Mouse (Mus musculus): ENCODE results near the gene Rpl37a.

The Rpl37a gene

DNA sequence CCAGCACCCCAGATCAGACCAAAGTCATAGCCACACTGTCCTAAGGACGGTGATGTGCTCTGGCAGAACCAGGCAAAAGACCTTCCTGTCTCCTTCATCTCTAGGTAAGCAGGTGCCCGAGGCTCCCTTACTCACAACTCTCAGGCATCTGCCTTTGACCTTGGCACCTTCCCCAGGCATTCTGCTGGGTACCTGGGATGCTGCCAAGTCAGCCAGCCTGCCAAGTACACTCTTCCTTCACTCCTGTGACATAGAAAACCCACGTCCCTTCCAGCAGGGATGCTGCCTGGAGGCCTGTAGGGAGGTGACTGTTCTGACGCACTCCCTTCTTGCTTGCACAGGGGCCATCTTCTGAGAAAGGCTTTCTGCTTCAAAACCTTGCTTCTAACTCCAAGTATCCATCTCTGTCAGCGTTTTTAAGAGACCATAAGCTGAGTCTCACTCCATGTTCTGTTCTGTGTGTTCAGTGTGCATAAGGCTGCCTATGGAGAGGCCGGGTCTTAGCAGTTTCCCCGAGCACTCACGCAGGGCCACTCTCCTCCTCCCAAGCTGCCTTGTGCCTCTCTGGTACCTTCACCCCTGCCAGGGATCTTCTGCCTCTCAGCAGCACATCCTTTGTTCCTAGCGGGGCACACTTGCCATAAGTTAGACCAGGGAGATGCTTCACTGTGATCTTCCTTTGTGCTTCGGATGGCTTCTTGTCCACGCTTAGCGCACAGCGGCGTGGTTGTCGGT, 28.0 kb downstream of the Rpl37a start:
- peak; percentile 31 for DNase-seq

DNA sequence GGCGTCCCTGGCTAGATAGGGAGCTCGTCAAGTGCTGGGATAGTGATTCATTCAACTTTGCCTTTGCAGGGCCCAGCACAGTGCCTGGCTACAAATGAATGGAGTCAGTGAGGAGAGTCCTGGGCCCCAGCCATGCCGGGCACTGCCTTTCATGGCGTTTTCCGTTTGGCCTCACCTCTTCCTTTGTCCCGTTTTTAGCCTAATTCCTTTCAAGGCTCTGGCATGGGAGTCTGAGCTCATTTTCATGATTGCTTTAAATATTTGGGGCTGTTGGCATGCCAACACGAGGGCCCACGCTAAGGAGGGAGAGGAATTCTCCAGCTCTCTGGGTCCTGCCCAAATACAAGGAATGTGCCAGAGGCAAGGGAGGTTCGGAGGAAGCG, 28.6 kb downstream of the Rpl37a start:
- DNase-seq = peak; percentile 37

GRCm38 (mm10) chr1:72741406-72741805, 30.3 kb downstream of the Rpl37a start:
- DNase-seq = no peak

DNA sequence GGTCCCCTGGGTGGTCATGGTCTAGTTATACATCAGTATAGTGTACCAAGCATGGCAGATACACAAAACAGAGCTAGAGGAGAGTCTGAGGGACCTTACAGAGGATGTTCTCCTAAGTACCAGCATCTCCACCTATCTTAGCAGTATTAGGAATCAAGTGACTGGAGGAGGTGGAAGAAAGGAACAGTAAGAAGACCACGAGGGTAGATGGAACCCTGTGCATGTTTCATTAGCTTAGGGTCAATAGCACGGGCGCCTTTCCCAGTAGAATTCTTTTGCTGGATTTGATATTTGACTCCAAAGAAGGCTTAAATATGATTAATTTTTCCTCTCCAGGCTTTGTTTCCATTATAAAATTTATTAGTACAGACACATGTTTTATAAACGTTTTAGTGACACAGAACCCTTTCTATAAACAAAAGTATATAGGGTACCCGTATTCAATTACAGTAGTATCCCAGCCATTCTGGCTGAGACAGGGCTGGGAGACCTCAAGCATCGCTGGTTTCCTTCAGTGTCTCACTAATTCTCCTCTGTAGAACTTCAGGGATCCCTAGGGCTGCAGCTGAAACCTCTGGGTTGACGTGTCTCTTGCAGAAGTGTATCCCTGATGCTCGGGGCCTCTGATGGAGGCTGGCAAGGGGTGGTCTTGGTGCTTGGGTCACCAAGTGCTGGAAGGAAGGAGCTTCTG, 33.9 kb downstream of the Rpl37a start:
- no peak for DNase-seq

DNA sequence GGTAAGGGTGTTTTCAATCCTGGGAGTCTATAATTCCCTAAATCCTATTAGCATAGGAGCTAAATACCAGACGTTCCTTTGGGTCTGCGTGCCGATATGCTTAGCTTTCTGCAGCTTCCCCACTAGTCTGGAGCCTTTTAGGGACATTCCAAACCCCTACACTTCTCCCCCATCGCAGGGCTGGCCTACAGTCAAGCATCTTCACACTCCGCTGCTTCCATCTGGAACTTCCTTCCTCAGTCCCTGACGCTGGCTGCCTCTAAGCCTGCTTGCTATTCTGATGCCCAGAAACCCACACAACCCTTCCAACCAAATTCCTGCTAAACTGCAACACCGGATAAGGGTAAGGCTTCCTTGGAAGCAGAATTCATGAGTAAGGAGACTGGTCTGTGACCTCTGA, 35.3 kb downstream of the Rpl37a start:
- no peak for DNase-seq

DNA sequence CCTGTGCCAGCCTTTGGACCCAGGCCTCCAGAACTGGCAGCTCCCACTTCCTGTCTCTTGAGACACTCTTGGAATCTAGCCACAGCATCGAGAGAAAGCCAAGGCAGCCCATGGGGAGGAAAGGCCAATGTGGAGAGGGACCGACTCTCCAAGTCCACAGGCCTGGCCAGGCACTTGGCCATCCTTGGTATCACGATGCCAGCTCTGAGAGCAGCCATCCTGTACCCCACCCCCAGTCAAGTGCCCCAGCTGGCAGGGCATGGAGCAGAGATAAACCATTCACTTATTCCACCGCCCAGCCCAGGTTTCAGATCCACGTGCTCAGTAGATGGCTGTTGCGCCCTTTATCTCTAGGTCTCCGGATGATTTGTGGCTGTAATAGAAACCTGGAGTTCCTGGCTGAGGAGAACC, 40.3 kb downstream of the Rpl37a start:
- no peak for DNase-seq

DNA sequence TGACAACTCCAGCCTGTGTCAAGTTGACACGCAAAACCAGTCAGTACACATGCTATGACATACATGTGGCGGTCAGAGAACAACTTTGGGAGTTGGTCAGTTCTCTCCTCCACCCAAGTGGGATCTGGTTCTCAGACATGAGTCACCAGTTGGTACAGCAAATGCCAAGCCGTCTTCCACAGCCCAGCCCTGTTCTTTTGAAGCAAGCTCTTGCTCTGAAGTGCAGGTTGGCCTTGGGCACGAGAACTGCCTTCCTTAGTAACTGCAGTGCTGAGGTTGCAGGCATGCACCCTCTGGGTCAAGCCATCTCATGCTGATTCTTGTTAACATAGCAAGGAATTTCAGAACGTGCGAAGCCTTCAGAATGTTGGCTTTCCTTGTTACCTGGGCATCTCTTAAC, 42.1 kb downstream of the Rpl37a start:
- DNase-seq = no peak

- DNase-seq = no peak
Observed at GRCm38 (mm10) chr1:72755227-72755626, 44.1 kb downstream of the Rpl37a start.

DNA sequence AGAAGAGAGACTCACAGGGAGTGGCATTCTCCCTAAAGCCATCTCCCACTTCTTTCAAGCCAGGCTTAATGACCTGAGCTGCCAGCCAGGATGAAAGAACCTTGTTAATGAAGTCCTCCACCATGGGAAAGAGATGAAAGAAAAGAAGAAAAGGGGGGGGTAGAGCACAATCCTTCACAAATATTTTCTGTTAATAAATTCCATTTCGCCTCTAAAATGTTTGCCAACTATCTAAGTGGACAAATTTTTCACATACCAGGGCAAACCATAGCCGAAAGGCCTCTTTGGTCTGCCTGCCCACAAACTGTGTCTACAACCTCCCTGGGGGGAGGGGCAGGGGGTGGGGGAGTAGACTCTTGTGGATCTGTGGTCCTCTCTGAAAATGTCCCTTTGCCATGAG, 44.7 kb downstream of the Rpl37a start:
- no peak for DNase-seq

- no peak for DNase-seq
Observed at GRCm38 (mm10) chr1:72759758-72760157, 48.7 kb downstream of the Rpl37a start.
